Mouse (Mus musculus): ENCODE measurements around the gene Sdha.

Sdha gene

DNA sequence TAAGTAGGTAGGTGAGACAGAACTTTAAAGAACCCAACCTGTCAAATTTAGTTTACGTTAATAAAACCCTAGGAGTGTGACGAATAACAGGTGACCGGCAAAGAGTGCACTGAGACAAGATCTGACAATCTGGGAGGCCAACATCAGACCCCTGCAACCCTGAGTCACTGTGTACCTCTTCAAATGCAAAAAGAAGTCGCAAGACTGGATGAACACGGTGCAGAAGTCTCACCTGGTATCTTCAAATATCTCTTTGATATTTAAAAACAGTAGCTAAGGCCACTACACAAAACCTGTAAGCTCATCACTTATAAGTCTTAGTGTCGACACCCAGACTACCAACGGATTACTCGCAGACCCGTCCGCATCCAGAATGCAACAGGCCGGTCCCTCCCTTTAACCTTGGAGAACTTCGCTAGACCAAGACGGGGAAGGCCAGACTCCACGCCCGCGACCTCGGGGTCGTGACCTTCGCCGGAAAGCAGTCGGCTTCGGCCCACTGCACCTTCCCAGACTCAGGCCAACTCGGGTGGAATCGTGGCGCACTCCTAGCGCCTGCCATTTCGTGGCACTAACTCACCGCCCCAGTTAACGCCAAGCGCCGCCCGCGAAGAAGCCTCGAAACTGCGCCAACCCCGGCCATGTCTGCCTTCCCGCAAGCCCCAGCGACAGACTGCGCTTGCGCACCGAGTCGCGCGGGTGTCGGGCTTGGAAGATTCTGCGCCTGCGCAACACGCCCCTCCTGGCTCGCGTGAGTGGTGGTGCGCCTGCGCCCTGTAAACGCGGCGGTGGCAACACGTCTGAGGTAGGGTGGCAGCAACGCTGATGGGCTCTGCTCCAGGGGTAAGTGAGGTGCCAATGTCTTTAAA, at the start of gene Sdha, which contains the start of gene Ccdc127:
Sdha (minus strand) TSS at position 715 of the 869 bp plus-strand sequence.
Ccdc127 (plus strand) TSS at position 744 of the 869 bp plus-strand sequence.
- DNase-seq (ENCODE audit: low spot score in 2 of 2): peak; percentile 96

DNA sequence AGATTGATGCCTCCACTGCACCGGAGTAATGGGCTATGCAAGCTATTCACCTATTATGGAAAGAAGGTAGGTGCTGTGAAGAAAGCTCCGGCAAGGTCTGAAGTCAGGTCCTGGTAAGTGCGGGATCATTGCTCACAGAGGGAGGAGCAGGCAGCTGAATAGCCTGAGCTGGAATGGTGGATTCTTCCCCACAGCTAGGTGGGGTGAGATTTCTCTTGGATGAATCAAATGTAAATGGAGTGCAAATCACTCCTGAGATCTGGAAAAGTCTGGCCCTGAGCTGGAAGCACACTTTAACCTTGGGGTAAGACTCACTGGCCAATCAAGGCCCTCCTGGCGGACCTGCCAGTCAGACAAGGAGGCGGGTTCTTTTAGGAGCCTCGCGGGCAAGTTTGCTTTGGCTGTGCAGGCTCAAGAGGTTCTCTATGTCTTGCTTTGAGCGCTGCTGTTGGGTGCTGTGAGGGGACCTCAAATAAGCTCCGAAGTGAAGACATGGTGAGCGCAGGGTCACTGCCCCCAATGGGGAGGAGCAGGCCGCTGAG, 49.3 kb upstream of the Sdha start, which contains the start of gene Ftl1-ps1:
Ftl1-ps1 (plus strand) TSS at position 397 of the 542 bp plus-strand sequence.
- DNase-seq (ENCODE audit: low spot score in 2 of 2): no peak

DNA sequence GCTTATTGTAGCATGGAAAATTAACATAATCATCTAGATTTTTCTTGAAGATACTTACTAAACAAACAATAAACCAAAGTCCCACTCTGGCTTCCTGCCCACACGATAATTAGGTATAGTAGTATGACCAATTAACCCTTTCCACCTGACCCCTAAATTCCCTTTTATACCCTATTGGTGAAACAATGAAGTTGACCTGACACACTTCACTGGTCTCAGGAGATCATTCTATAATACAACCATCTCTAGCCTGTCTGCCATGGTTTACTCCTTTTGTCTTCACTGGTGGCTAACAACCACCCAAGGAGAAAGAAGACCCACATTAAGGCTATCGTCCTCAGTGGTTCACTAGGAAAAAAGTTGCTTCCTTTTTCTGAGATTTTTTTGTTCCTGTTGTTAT, 41.1 kb upstream of the Sdha start:
- no peak for DNase-seq (ENCODE audit: low spot score in 2 of 2)

DNA sequence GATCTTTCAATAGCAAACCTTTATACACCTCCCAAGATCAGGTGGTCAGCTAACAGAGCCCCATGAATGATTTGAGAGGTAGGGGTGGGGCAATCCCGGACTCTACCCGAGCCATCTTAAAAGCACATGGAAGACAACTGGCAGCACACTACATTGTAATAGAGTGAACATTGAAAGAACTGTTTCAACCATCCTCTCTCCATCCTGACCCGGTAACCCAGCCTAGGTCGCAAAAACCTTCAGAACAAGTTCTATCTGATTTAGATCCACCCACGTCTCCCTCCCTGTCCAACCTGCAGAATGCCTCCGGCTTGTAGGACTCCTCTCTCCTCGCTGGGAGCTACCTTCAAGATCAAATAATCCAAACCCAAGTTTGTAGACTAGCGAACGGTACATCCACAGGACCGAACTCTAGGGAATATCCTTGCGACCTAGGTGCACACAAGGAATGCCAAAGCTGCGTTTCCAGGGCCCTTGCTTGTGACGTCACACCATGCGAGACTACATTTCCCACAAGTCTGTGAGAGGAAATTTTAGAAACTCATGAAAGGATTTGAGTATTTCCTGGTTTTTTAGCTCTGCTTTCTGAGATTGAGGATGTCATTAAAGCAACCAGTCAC, 40.4 kb upstream of the Sdha start, which contains the start of gene Zfp72:
Zfp72 (minus strand) TSS at position 466 of the 620 bp plus-strand sequence.
- peak; percentile 76 to 91 for DNase-seq (ENCODE audit: low spot score in 2 of 2)

DNA sequence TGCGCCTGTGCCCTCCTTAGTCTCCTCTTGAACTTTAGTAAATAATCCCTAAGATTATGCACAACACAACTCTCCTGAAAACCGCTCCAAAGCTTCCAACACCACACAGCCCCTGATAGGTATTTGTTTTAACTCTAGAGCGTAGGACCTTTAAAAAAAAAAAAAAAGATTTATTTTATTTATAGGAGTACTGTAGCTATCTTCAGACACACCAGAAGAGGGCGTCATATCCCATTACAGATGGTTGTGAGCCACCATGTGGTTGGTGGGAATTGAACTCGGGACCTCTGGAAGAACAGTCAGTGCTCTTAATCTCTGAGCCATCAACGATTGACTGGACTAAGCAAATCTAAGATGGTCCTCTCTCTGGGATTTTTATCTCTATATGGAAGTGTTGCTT, 39.6 kb upstream of the Sdha start:
- no peak for DNase-seq (ENCODE audit: low spot score in 2 of 2)

DNA sequence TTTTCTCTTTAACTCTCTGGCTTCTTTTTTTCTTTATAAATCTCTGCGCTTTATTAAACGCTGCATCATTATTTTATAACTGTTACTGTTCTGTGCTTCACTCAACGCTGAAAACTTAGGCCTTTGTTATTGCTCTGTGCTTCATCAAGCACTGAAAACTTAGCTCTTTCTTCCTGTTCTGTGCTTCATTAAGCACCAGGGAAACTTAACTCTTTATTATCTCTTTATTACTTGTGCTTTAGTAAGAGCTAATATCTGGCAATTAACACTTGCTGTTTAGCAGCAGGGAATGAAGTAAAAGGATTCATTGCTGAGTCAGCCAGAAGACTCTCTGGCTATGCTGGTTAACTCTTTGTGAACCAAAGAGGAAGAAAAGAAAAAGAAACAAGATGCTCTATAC, 32.2 kb upstream of the Sdha start:
- no peak for DNase-seq (ENCODE audit: low spot score in 2 of 2)

DNA sequence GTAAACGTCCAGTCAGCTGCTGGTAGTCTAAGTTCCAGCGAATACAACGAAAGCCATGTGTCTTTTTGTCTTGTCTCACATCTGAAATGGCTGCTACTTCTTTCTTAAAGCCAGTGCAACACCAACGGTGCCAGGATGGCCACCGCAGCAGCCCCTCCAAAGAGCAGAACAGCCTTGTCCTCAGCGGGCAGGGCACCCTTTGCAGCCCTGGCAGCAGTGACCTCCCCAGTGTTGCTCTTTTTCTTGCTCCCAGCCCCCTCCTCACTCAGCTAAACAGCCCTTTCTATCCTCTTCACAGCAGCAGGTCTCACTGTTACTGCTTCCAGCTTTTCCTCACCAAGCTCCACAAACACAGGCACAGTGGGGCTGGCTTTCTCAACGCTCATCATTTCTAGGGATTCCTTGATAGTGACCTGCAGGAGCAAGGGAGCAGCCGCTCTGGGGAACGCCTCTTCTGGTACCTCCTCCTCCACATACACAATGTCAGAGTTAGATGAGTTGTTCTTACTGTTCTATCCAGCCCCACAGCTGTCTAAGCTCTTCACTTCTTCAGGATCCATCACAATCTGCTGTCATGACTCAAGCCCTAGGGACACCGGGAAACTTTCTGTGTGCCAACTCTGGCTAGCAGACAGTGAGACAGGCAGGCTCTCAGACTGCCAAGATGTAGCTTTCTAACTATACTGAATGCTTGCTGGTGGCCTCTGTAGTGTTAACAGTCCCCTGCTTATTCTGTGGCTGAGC, 31.6 kb upstream of the Sdha start:
- DNase-seq (ENCODE audit: low spot score in 2 of 2): no peak

DNA sequence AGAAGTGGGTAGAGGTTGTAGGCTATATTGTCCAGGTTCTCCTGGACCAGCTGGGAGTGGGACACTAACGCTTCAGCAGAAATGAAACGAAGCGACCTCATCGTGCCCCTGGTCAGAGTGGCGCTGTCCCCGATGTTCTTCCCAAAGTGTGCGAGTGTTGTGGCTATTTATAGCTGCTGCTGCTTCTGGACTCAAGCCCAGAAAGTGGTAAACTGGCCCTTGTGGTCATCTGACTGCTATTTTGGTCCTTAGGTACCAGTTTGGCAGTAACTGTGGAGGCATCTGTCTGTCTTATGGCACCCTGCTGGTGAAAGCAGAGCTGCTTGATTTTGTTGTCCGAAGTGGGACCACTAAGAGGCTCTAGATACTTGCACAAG, 13.8 kb upstream of the Sdha start, which contains the start of gene Lrrc14b:
Lrrc14b (minus strand) TSS at position 147 of the 377 bp plus-strand sequence.
- DNase-seq (ENCODE audit: low spot score in 2 of 2): no peak

DNA sequence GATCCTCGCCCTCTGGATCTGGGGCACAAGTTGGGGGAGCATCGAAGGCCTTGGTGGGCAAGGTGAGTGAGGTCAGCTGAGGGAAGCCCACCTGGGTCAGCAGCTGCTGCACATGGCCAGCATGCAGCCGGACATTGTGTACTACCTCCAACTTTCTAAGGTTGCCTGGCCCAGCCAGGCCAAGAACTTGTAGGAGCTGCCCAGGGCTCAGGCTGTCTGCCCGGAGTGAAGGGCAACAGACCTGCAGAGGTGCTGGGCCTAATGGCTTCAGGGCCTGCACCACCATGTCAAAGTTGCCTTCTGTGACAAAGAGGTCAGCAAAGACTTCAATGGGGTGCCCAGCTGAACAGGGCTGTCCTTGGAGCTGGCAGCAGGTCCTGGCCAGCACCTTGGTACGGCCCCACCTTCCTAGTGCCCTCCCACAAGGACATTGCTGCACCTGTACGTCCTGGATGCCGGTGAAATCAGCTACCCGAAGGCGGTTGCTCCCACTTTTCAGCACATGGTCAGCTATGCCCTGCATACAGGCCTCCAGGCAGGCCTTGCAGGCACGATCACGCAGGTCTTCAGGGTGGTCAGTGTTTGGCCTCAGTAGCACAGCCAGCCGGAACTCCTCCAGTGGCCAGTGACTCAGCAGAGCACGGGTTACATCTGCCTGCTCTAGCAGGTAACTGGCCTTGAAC, 13.2 kb upstream of the Sdha start:
- DNase-seq (ENCODE audit: low spot score in 2 of 2): no peak

DNA sequence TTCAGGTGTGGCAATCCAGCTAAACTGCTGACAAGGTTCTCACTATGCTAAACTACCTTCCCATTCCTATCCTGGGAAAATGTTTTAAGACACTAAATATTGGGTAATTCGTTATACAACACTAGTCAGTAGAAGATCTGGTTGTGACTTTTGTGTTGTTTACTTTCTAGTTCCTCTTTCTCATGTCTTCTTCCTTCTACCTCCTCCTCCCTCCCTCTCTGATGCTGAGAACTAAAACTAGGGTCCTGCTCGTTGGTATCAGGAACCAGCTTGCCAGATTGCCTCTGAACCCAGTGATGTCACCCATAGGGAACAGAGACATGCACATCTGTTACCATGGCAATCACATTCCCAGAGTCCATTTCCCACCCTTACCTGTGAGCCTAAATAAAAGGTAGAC, 12.1 kb upstream of the Sdha start:
- no peak for DNase-seq (ENCODE audit: low spot score in 2 of 2)

DNA sequence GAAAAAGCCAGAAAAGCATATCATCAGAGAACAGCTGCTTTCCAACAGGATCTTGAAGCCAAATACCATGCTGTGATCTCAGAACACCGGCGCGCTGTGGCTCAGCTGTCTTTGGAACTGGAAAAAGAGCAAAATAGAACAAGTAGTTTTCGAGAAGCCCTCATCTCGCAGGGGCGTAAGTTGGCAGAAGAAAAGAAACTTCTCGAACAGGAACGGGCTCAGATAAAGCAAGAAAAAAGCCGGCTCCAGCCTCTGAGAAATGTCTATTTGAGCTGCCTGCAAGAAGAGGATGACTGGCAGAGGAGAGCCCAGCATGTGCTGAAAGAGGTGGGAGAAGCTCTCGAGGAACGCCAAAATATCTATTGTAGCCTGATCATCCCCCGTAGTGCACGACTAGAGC, 6.4 kb upstream of the Sdha start:
- peak in 1 of 2 experiments; percentile 23 for DNase-seq (ENCODE audit: low spot score in 2 of 2)

DNA sequence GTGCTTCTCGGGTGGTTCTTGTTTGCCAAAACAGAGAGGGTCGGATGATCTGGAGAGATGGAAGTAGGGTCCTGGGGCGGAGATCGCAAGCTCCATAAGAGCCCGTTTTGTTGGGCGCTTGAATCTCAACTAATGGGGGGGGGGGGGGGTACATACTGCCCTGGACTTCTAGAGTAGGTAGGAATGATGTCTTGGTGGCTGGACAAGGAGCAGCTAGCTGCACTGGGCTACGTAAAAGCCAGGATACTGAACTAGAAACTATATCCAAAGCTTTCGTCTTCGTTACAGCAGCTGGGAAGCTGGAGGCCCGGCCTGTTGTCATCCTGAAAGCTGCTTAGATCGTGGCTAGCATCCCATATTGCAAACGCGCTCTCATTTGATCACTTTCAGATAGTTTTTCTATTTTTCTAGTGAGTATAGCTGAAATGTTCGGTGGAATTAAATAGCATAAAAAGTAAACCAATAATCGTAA, 391 bp upstream of the Sdha start:
- no peak for DNase-seq (ENCODE audit: low spot score in 2 of 2)

DNA sequence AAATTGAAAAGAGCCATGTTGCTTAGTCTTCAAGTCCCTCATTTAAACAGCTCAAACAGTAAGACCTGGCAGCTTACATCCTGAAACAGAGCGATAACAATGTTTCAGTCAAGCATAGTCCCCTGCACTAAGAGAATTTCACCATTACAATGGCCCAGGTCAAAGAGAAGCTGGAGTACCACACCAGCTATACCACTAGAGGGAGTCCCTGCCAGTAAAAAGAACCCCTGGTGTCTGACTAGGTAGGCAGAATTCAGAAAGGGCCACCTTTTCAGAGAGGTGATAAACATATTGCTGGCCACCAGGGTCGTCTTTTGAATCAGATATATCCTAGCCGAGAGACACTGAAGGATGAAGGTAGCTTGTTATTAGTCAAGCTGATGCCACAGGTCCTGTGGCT, 9.0 kb downstream of the Sdha start:
- no peak for DNase-seq (ENCODE audit: low spot score in 2 of 2)

DNA sequence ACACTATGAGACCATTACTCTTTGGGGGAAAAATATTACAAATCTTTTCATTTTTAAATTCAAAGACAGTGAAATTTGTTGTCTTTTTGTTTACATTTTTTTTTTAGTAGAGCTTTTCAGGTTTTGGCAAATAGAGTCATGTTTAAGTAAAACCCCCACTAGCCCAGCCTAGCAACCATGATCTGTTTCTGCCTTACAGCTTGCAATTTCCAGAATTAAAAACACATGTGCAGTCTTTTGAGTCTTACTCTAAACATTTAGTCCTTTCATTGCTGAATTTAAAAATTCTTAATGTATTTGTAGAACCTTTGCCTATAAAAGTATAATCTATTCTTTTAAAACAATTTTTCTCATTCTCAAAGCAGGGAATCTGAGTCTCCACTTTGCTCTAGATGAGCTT, 20.8 kb downstream of the Sdha start:
- no peak for DNase-seq (ENCODE audit: low spot score in 2 of 2)

DNA sequence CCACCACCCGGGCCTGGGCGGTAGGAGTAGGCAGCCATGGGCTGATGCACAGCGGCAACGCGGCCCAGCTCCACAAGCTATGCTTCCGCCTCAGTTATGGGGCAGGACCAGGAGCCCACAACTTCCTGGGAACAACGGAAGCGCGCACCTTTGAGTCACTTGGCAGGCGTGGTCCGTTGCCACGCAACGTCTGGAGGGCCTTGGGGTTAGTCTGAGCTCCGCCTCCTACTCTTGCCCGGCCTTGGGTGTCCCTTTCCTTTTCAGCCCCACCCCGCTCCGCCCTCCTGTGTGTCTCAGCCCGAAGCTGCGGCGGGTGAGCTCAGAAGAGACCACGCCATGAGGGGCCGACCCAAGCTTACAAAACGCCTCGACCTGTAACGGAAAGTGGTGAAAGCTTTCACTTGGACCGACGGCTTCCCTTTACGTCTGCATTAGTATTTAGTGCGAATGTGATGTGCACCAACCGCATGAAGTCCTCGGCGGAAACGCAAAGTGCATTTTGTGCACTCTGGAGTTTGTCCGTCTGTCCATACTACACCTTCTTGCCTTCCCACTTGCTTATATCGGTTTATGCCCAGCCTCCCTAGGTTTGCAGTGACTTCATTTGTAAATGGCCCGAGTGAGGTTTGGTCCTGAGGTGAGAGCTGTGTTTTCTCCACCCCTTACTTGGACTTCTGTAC, 32.8 kb downstream of the Sdha start, which contains the start of gene Pdcd6:
Pdcd6 (minus strand) TSS at position 411 of the 680 bp plus-strand sequence.
- peak; percentile 89 to 95 for DNase-seq (ENCODE audit: low spot score in 2 of 2)

DNA sequence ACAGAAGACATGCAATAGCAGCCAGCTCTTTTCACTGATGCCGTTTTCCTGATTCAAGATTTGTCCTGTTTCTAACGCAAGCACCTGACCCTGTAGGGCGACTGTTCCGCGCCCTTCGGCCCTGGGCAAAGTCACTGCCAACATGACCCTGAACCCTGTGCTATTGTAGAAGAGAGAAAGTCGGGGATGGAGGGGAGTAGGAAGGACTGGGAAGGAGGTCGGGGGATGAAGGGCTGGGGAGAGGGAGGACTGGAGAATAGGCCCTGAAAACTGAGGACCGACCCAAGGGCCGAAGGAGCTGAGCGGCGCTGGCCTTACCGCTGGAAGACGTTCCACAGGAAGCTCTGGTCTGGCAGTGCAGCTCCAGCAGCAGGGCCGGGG, 33.3 kb downstream of the Sdha start:
- no peak for DNase-seq (ENCODE audit: low spot score in 2 of 2)

DNA sequence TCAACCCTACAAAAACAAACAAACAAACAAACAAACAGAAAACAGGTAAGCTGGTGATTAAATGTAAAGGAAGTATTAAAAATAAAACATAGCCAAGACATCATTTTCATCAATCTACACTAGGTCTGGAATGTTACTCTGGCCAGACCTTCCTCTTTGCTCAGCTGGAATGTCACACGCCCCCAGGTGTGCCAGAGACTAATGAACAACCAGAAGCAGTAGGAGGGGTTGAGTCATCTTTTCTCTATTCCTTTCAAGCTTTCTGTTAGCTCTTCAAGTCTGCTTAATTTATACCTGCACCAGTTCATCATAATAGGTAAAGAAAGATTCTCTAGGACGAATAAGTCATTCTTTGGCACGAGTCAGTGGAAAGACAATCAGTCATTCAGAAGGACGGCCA, 33.7 kb downstream of the Sdha start:
- no peak for DNase-seq (ENCODE audit: low spot score in 2 of 2)

DNA sequence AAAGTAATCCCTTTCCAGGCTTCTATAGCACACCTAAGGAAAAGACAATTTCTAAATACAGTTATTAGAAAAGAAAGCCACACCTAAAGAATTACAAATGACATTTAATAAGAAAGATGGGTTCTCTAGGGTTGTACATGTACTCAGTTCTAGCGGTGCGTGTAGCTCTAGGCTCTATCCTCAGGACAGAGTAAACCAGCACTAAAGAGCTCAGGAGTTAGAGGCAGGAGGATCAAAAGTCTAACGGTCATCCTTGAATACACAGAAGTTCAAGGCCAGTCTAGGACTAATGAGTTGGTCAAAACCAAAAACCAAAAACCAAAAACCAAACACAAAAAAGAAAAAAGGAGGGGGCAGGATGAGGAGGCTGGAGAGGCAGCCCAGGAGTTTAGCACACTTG, 35.5 kb downstream of the Sdha start:
- DNase-seq (ENCODE audit: low spot score in 2 of 2): no peak

DNA sequence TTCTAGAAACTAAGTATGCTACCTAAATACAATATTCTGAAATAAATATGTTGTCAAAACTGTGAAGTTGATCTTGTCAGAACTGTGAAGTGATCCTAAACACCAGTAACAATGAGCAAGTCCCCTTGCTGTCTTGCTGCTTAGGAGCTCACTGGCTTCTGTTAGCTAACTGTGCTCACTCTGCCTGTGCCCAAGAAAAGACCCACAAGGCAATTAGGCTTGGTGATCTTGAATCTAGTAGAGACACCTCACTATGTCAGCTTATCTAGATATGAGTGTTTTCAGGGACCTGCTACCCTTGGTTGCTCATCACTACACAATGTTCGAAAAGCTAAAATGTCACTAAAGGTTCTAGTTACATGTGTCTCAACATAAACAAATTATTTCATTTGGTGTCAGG, 44.3 kb downstream of the Sdha start:
- DNase-seq (ENCODE audit: low spot score in 2 of 2): no peak

DNA sequence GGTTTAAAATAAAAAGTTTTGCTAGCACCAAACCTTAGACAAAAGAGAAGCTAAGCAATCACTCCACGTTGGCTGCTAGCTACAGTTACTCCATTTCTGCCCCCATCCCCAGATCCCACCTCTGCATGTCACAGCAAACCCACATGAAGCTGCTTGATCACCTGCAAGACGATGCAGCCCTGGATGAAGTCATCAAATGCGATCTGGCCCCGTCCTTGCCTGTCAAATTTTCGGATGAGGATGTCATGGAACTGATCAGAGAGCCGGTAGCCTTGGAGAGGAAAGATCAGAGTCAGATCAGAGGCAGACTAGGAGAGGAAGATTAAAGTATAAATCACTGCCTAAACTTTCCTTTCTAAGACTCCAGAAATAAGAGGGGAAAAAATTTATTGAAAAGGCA, 44.7 kb downstream of the Sdha start:
- no peak for DNase-seq (ENCODE audit: low spot score in 2 of 2)
